Mouse (Mus musculus) adrenal gland, postnatal 14 days (tissue): ENCODE results near the gene Ccdc78. TPM values are rescaled to one million over a fixed set of nuclear protein-coding genes. Genes with fewer than 3 reads are reported as not detected.
A peak's percentile ranks its signal among the peaks of the same experiment; 100 is the strongest.
"Not testable (repeated sequence)": the region's sequence is repeated elsewhere in the genome, so short reads cannot be mapped to it uniquely, and the experiment has no call there.

Experiments
- DNase-seq: peaks from one replicate; pipeline ENCODE4 v3.0.0; 2021; ENCODE audit warnings: mixed read lengths
- long read RNA-seq, 2 experiments: library from polyadenylated mRNA; stranded (forward); transcript quantifications; one replicate each; pipeline ENCODE4 v2.0.0; 2021
- total RNA-seq: library from RNA; stranded (reverse); gene quantifications from 2 replicates; pipeline ENCODE4 v1.2.3, GENCODE M21; 2021

Gene Ccdc78
- not detected in 2 replicates for total RNA-seq
- long read RNA-seq, experiment 1, partial matches to known transcripts = 0 of 5 reads
- long read RNA-seq, experiment 1, other reads (novel, unspliced or antisense) = 5 of 5 reads
- long read RNA-seq, experiment 2, partial matches to known transcripts = 0 of 1 reads
- long read RNA-seq, experiment 2, other reads (novel, unspliced or antisense) = 1 of 1 reads

DNA sequence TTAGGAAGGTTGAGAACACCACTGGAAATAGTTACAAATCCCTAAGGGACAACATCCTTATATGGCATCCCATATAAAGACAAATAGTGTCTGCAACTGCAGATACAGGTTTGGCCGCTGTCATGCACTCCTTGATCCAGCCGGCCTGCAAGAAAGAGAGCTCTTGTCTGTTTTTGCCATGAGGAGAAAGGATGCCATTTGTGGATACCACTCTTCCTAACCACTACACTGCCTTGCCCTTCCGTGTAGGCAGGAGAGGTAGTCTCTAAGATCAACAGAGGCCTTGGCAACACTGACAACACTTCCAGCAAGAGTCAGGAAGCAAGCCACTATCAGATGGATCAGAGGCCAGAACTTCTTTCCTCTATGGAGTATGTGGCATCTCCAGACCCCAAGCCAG lies at the start of gene Ccdc78:
TSS of gene Ccdc78 (plus strand) at position 301 of the 400 bp plus-strand sequence.
- no peak for DNase-seq

DNA sequence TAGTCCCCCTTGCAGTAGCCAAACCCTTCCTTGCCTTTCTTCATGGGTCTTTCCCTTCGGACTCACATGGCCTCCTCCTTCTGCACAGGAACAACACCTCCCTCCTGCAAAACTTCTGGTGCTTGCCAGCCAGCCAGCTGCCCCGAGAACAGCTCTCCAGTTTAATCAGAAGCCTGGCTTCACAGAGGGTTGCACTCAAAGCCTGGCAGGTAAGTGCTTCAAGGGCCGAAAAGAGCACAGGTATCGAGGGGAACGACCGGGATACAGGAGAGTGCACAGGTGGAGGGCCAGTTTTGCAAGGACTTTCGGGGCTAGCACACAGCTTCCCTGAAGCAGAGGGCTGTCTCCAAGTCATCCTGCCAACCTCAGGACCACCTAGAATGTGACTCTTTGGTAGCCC lies 47.5 kb upstream of the Ccdc78 start:
- no peak for DNase-seq

DNA sequence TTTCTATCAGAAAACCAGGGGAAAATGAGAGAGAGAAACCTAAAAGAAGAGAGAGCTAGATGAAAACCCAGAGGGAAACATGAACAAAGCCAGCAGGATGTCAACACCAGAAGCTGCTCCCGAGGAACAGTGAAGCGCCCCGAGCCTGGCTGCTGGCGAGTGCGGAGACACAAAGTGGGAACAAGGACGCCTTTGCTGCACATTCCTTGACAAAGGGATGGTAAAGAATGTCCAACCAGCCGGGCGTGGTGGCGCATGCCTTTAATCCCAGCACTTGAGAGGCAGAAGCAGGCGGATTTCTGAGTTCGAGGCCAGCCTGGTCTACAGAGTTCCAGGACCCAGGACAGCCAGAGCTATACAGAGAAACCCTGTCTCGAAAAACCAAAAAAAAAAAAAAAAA lies 44.9 kb upstream of the Ccdc78 start:
- DNase-seq = not testable (repeated sequence)

DNA sequence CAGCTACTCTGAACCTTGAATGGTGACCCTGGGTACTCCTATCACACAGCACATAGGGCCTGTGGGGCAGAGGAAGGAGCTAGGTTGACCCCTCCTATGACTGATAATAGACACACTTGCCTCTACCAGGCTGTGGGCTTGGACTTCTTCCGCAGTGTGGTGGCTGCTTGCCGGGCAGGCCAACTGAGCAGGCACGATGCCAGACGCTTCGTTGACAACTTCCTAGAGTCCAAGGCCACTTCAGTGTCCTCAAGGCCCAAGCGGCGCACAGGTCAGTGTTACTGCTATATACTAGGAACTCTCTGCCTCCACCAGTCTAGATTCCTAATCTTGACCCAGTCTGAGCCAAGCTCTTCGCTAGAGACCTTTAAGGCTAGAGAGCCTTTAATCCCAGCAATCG lies 42.5 kb upstream of the Ccdc78 start:
- DNase-seq = peak; percentile 73

DNA sequence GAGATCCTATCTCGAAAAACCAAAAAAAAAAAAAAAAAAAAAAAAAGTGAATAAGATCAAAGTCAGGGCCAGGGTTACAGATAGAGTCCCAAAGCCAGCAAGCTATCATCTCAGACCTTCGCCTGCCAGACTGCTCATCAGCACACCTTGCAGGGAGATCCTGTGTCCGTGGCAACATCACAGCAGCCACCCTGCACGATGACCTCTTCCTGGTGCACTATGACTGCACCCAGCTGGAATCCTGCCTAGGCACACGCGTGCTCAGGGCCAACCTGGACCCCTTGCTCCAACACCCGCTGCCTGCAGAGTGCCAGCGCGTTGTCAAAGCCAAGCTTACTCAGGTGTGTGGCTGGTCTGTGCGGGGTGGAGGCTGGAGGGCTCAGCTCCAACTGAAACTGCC lies 42.1 kb upstream of the Ccdc78 start:
- no peak for DNase-seq

DNA sequence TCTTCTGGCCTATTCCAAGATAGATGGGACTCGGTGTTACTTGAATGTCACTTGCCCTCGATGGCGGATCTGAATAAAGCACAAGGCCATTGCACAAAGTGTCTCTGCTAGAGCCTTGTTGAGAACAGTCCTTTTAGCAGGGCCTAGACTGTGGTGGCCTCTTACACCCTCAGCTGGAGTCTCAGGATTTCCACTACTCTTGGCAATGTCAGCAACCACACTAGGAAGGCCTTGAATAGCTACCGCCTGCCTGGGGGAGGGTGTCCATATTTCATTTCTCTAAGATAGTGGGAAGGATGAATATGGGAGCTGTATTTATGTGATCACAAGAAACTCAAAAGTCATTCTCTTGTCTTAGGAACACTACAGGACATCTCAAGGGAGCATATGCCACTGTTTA lies 38.1 kb upstream of the Ccdc78 start:
- peak; percentile 44 for DNase-seq

DNA sequence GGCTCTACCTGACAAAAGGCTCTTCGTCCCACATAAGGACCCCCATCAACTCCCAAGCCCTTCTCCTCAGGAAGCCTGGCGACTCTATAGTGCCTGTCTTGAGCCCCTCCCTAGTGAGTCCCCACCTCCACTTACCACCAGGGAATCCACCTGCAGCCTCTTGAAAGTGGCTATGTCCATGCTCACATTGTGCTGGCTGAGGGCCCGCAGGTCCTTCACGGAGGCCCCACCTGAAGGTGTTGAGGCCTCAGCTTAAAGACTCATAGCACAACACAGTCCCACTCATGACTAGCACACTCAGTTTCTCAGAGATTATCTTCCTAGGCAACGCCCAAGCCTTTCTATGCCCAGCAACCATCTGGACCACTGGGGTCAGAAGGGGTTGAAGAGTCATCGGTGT lies 37.1 kb upstream of the Ccdc78 start:
- DNase-seq = no peak

DNA sequence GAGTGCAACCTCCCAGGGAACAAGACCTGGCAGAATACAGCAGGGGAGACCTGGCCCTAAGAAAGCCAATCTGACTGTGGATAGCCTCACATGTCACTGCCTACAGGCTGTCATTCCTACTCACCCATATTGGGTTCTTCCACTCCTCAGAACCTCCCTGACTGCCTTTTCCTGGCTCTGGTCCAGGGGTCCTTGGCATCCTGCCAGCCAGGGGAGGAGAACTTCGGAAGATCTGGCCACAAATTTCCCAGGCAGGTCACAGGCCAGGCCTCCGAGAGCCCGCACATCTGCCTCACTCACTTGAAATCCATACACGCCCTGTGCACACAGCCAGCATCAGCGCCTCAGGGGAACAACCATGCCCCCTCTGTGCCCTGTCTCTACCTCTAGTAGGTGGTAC lies 34.9 kb upstream of the Ccdc78 start:
- DNase-seq = peak; percentile 89

DNA sequence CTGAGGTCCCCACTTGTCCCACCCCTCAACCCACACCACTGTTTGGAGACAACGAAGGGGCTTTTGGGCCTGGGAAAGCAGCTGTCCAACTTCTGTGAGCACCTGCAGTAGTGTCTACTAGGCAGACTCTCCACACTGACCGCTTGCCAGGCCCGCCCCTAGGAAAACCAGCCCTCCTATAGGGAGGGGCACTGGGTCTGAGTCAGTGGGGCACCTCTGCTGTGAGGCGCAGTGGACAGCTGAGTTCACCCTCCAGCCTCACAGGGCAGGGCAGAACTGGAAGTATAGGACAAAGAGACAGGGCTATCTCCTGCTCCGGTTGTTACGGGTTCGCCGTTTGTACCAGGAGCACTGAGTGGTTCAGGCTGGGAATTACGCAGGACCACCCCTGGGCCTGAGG lies 32.1 kb upstream of the Ccdc78 start, which contains the start of gene Msln:
TSS of gene Msln (minus strand) at position 138 of the 400 bp plus-strand sequence.
- no peak for DNase-seq

DNA sequence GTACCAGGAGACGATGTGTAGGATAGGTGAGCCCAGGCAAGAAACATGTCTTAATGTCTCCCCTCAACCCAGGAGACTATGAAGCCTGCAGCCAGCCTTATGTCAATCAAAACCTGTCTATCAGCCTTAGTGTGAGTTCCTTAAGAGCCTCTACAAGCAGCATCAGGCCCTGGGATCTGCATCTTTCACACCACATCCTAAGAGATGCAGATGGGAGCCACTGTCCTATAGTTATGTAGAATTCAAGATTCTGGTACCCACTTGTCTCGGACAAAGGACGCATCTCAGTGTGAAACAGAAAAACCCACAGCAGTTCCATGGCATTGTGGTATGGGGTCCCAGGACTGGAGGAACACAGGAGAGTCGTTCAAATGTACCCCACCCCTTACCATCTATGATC lies 31.3 kb upstream of the Ccdc78 start:
- DNase-seq = no peak

DNA sequence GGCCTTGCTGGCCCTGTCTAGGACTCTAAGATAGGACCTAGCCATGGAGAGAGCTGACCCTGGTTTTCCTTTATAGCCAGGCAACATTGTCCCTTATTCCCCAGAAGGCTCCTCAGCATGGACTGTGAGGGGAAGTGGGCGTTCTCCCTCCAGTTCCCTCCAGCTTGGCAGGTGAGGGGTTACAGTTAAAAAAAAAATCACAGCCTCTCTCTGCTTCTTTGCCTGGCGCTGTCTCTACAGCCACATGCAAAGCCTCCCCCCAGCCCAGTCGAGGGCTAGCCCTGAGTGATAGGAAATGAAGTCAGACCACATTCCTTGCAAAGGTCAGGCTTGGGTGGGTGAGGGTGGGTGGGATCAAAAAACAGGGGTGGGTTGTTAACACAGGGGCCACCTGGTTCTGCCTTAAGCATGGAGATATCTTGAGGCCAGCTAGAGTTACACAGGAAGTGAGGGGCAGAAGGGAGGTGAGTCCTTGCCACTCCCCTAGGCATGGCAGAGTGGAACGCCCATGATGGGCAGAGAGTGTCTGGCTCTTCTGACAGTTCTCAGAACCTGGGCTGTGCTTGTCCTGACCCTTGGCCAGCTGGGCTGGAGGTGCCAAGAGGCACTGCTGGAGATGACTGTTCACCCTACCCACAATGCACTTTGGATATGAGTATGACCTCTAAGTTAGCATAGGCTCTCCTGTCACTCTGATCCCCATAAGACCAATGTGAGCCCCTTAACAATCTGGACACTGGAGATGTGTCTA lies 30.6 kb upstream of the Ccdc78 start:
- DNase-seq = no peak

DNA sequence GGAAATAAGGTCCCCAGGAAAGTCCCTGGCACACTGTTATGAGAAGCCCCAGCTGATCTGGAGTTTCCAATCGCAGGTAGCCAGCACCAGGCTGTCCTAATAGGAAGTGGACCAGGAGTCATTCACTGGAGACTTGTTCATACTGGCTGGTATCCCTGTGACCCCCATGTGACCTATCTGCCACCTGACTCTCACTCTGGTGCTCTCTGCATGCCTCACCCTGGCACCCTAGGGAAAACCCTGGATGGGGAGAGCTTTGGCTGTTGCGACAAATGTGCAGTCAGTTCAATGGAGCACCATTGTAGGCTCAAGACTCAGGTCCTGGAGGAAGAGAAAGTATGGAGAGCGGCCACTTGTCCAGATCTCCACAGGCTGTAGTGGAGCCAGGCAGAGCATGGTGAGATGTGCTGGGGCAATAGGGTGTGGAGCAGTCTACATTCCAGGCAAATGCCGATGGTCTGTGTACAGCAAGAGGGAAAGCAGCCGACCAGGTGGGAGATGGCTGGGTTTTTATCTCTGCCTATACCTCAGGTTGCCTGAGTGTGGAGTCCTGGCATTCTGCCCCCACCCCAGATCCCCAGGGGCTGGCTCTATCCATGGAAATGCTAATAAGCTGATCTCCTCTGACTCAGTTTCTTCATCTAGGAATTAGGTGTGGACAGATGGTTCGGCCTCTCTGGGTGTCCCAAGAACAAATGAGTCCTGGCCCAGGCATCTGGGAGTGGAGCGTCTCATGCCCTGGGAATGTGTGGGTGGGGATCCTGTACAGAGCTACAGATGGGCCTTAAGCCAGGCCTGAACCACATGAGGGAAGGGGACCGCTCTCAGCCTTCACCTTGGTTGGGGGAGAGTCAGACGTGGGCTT lies 29.8 kb upstream of the Ccdc78 start:
- DNase-seq = no peak

DNA sequence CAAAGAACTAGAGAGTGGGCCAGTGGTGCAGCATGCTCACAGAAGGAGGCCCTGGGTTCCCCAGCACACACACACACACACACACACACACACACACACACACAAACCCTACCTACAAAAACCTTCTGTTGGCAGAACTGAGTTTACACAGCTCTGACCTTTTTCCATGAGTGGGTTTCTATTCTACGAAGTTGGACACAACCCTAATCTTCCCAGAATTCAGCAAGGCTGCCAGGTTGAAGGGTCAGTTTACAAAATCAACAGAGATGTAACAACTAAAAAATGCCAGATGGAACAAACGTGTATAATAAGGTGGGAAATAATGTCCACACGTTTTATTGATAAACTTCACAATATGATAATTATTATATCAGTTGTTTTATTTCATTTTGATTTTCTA lies 28.7 kb upstream of the Ccdc78 start:
- no peak for DNase-seq

DNA sequence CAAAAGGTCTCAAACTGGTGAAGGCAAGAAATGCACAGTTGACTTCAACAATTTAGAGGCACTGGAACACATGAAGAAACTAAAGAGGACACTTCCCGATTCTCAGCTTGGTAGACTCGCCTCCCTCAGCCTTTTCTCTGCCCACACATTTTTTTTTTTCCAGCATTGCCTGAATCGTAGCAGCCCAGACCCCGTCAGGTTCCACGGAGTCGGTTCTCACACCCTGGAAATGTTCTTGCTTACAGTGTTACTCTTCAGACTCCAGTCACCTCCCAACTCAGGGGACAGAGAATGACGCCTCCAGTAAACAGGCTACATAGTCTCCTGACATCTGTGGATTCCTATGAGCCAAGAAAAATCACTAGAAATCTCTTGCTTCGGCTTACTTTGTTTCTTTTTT lies 26.2 kb upstream of the Ccdc78 start:
- DNase-seq = no peak

DNA sequence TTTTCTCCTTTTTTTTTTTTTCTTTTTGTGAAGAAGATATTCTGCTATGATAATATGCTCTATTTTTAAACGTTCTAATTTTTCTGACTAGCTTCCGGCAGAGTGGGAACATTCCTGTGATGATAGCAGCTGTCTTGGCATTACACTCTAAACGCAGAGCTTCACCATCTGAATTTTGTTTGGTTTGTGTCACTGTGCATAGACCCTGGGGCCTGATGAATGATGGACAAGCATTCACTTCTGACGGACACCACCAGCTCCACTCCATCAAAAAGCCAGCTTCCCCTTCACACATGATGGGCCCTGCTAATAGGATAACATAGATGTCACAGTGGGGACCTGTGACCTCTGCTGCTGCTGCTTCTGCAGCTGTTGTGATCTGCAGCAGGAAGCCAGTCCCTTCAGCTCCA lies 24.8 kb upstream of the Ccdc78 start:
- DNase-seq = no peak

DNA sequence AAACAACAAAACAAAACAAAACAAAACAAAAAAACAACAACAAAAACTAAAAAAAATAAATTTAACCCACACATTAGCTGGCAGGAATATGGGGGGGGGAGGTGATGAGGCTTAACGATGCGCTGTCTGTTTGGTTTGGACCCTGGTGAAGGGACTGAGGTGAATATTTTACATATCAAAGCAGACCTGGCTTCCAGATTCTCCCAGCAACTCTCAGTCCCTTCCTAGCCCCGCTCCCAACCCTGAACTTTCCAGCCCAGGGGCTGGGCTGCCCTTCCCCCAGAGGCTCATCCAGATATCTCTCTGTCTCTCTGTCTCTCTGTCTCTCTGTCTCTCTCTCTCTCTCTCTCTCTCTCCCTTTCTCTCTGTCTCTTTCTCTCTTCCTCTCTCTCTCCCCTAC lies 23.8 kb upstream of the Ccdc78 start:
- DNase-seq = no peak

DNA sequence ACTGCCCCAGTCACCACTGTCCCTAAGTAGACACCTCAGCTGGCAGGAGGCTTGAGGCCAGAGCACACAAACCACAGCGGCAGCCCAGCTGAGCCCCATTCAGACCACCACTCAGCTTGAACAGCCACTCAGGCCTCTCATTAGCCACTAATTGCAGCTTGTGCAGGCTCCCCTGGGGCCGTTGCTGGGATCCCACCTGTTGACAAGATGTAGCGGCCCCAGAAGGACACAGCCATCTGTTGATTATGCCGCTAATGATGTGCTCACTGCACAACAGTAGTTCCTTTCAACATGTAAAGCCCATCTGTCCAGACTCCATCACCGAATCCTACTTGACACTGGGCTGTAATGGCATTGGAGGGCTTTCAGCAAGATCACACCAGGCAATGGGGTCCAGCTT lies 20.5 kb upstream of the Ccdc78 start:
- DNase-seq = no peak

DNA sequence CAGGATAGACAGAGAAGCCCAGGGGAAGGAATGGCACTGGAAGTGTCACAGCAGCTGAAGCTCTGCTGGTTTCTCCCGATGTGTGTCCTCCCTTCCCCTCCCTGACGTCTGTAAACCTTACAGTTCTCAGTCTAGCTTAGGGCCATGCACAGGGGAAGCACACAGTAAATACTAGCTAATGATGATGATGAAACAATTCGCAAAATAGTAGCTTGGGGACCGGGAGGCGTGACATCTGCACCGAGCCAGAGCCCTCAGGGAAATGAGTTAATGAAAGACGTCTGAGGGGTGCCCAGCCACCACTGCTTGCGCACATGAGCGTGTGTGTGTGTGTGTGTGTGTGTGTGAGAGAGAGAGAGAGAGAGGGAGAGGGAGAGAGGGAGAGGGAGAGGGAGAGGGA lies 17.0 kb upstream of the Ccdc78 start:
- no peak for DNase-seq

DNA sequence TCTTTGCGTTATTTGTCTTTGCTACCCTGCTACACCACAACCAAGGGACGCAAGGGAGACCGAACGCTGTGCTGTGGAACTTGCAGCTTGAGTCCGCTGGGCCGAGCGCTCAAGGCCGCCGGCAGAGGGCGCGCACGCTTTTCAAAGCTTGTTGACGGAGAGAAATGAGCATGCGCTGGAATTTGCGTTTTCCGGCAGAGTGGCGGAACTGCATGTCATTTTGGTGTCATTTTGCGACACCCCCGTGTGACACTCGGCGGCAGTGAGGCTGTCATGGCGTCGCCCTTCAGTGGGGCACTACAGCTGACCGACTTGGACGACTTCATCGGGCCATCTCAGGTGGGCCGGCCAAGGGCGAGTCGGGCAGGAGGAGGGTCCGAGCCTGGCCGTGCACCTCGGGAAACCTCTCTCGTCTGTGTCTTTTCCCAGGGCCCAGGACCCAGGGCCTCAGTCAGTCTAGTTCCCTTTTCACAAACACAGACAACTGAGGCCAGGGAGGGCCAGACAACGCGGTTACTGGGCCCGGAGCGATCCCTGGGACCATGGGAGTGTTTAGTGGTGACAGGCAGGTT lies 12.7 kb upstream of the Ccdc78 start, which contains the start of gene Narfl:
TSS of gene Narfl (plus strand) at position 228 of the 572 bp plus-strand sequence.
- DNase-seq = peak; percentile 98

DNA sequence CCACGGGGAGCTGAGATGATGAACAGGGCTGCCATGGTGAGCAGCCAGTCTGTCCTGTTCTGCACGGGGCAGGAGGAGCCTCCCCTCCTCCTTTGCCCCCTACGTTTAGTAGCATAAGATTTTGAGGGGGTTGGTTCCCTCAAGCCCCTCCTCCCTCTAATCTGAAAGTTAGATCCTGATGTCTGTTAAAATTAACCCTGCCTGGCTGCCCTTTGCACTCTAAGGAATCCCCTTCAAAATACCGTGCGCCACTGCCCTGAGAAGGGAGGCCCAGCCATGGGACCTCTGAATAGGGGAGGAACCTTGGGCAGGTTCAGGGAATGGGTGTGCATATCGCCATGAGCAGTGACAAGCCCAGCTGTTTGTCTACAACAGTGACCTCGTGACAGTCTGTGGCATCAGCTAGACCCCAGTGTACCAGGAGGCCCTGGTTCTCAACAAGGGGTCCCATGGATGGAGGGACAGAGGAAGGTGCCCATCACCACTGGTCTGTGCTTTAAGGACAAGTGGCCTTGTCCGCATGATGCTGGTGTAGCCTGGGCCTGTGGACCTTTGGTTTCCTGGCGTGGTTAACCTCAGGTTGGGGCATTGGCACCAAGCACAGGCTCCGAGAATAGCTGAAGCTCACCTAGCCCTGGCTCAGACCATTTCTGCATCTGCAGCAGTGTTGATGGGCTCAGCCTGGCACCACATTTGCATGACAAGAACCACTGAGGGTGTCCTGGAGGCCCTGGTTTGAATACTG lies 10.9 kb upstream of the Ccdc78 start:
- DNase-seq = no peak

DNA sequence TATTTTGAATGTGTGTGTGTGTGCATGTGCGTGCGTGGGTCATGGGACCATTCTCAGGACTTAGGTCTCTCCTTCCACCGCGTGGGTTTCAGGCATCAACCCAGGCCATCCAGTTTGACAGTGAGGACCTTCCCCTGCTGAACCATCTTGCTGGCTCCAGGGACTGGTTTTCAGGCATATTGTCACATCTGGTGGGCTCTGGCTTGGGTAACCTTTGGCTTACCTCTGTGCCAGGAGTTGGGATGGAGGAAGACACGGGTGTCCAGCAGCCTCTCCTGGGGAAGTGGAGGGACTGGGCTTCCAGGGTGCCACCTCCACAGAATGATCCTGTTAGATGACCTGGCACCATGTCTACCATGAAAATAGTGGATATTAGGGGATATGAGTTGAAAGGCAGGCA lies 8.4 kb upstream of the Ccdc78 start:
- DNase-seq = no peak

DNA sequence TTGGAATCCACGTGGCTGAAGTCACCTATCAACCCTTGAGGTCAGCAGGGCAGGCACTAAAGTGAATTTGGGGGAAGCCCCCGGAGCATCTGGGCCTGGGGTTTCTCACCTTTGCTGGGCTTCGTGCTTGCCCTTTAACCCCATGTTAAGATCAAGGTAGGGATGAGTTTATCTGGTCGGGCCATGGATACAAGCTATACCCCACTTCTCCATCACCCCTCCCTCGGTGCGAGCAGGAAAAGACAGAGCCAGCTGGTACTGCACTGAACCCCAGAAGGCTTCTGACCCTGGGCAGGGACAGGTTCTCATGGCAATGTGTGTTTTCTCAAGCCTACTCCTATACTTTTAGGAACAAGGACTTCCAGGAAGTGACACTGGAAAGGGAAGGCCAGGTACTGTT lies 5.0 kb upstream of the Ccdc78 start:
- no peak for DNase-seq
